ENCODE assay signal across 8 mouse cellular contexts in genomic region chr17:33524806-33525373, GRCm38 (mm10). TPM values are rescaled to one million over a fixed set of nuclear protein-coding genes. Genes with fewer than 3 reads are reported as not detected.
A peak's percentile ranks its signal among the peaks of the same experiment; 100 is the strongest.
DNase-seq lines count a peak whose midpoint lies in the region; ATAC-seq lines count a peak whose summit lies in the region.

No protein-coding gene starts in this region.

- no peak for DNase-seq in kidney, adult 18-20 months
- peak; percentile 27 for DNase-seq in fibroblast of lung, adult 2 months (ENCODE audit: low read depth)
- peak; percentile 47 for DNase-seq in hindbrain, embryonic 11.5 days (ENCODE audit: low spot score)
- peak; percentile 32 for DNase-seq in retina, embryonic 14.5 days (ENCODE audit: low spot score)
- DNase-seq in cerebellum, postnatal 36 days, result no peak
- no peak for DNase-seq in left cerebral cortex, postnatal 25 days (ENCODE audit: low spot score in 2 of 2)

- peak overlapping the region; percentile 63 for H3K4me3 ChIP-seq in kidney, embryonic 15.5 days (replicated peaks)
- peak overlapping the region; percentile 59 for H3K4me3 ChIP-seq in hindbrain, embryonic 11.5 days (ENCODE audit: low read depth, low read length)
- peak overlapping the region; percentile 81 for H3K4me3 ChIP-seq in lung, embryonic 15.5 days

- 8% methylated on average over 2 of the region's 2 CpGs for WGBS in kidney, embryonic 15.5 days
- WGBS in hindbrain, embryonic 11.5 days, result 0% methylated on average over 2 of the region's 2 CpGs
- WGBS in lung, embryonic 15.5 days, result 4% methylated on average over 2 of the region's 2 CpGs

- no peaks in the 10 kb centered on the region for H3K27me3 ChIP-seq in kidney, embryonic 15.5 days
- H3K27me3 ChIP-seq in hindbrain, embryonic 11.5 days (ENCODE audit: control insufficient read depth, insufficient read depth, low read length), result no peaks in the 10 kb centered on the region
- H3K27me3 ChIP-seq in lung, embryonic 15.5 days, result no peaks in the 10 kb centered on the region

- peaks cover 16% of the 10 kb centered on the region for H3K36me3 ChIP-seq in kidney, embryonic 15.5 days
- no peaks in the 10 kb centered on the region for H3K36me3 ChIP-seq in hindbrain, embryonic 11.5 days (ENCODE audit: control insufficient read depth, insufficient read depth, low read length)
- H3K36me3 ChIP-seq in lung, embryonic 15.5 days, result peaks cover 19% of the 10 kb centered on the region

- H3K4me2 ChIP-seq in kidney, embryonic 15.5 days, result peak overlapping the region; percentile 70
- peak overlapping the region; percentile 67 for H3K4me2 ChIP-seq in hindbrain, embryonic 11.5 days (replicated peaks; ENCODE audit: low read depth, low read length)
- H3K4me2 ChIP-seq in lung, embryonic 15.5 days, result peak overlapping the region; percentile 83

- H3K4me1 ChIP-seq in kidney, embryonic 15.5 days, result peaks cover 40% of the 10 kb centered on the region
- no peaks in the 10 kb centered on the region for H3K4me1 ChIP-seq in hindbrain, embryonic 11.5 days (replicated peaks; ENCODE audit: control insufficient read depth, insufficient read depth, low read length)
- H3K4me1 ChIP-seq in lung, embryonic 15.5 days, result peaks cover 37% of the 10 kb centered on the region

- H3K9ac ChIP-seq in kidney, embryonic 15.5 days, result peak overlapping the region; percentile 58; the same call in 1 of the 2 replicates
- peak overlapping the region; percentile 74 for H3K9ac ChIP-seq in hindbrain, embryonic 11.5 days (ENCODE audit: low read depth, low read length)
- peak overlapping the region; percentile 68 for H3K9ac ChIP-seq in lung, embryonic 15.5 days

- H3K9me3 ChIP-seq in kidney, embryonic 15.5 days (replicated peaks), result no peaks in the 10 kb centered on the region
- H3K9me3 ChIP-seq in hindbrain, embryonic 11.5 days (ENCODE audit: control insufficient read depth, low read length), result no peaks in the 10 kb centered on the region
- no peaks in the 10 kb centered on the region for H3K9me3 ChIP-seq in lung, embryonic 15.5 days

- intact Hi-C loops in left cerebral cortex, postnatal 25 days (cut with DNase I), result loop anchor here (5.0 kb wide), 1 partner anchor 287 kb away; the partner anchor contains the start of gene Kank3

- peak overlapping the region; percentile 88 for H3K27ac ChIP-seq in kidney, embryonic 15.5 days
- H3K27ac ChIP-seq in hindbrain, embryonic 11.5 days (ENCODE audit: low read depth, low read length), result peak overlapping the region; percentile 39
- peak overlapping the region; percentile 95 for H3K27ac ChIP-seq in lung, embryonic 15.5 days

- peak; percentile 35 for ATAC-seq in kidney, embryonic 15.5 days (replicated peaks; ENCODE audit: low FRiP score)
- peak; percentile 26; the same call in 1 of the 2 replicates for ATAC-seq in hindbrain, embryonic 11.5 days (ENCODE audit: low FRiP score)
- ATAC-seq in lung, embryonic 15.5 days (ENCODE audit: borderline replicate concordance, extremely low read depth, low FRiP score, low TSS enrichment), result peak; percentile 30; the same call in 1 of the 2 replicates

RNA-seq across cellular contexts. Expression of gene Adamts10, which starts 0.9 kb away (rescaled TPM):
- polyA plus RNA-seq in kidney, embryonic 15.5 days (2015; fragmentation: Nextera tagmentation; extraction: Ambion mirVana), result 53.0 and 66.0 TPM in 2 replicates
- 29.2 and 36.6 TPM in 2 replicates for polyA plus RNA-seq in hindbrain, embryonic 11.5 days (2014; fragmentation: Nextera tagmentation; extraction: Ambion mirVana)
- polyA plus RNA-seq in lung, embryonic 15.5 days (2015; fragmentation: Nextera tagmentation; extraction: Ambion mirVana), result 119 and 142 TPM in 2 replicates
- 10 to 100 TPM; 30.4 to 32.0 TPM for total RNA-seq in left cerebral cortex, postnatal 25 days (2021)

RNA-seq across cellular contexts. Expression of gene Myo1f, which starts 30.6 kb away (rescaled TPM):
- 2.7 and 3.5 TPM in 2 replicates for polyA plus RNA-seq in kidney, embryonic 15.5 days (2015; fragmentation: Nextera tagmentation; extraction: Ambion mirVana)
- polyA plus RNA-seq in hindbrain, embryonic 11.5 days (2014; fragmentation: Nextera tagmentation; extraction: Ambion mirVana), result 1.6 and 3.0 TPM in 2 replicates
- 4.6 and 5.2 TPM in 2 replicates for polyA plus RNA-seq in lung, embryonic 15.5 days (2015; fragmentation: Nextera tagmentation; extraction: Ambion mirVana)
- 1 to 10 TPM; 1.6 to 2.2 TPM for total RNA-seq in left cerebral cortex, postnatal 25 days (2021)

Comparison
In these comparisons a context has a peak if more than half of its experiments do, and no peak if none do; other contexts are left out.
1. H3K27ac ChIP-seq: peak in every context shown above with its lines; median percentile 95 in lung, embryonic 15.5 days; 88 in kidney, embryonic 15.5 days; 39 in hindbrain, embryonic 11.5 days.
2. DNase-seq: peak in fibroblast of lung, adult 2 months (single experiment), hindbrain, embryonic 11.5 days (single experiment) and retina, embryonic 14.5 days (single experiment); none in kidney, adult 18-20 months (single experiment), cerebellum, postnatal 36 days (0 of 2) and left cerebral cortex, postnatal 25 days (0 of 2).
3. Peak in every context shown above with its lines, with median percentiles within 50 percentile points of each other: ATAC-seq, H3K4me2 ChIP-seq, H3K4me3 ChIP-seq and H3K9ac ChIP-seq.